Mouse (Mus musculus): Measurements from ENCODE around the gene Gm10282. TPM values are rescaled to one million over a fixed set of nuclear protein-coding genes. Genes with fewer than 3 reads are reported as not detected.

Gm10282 gene
- polyA plus RNA-seq, 1 experiment from 2014 or later = 23.1 TPM

GRCm38 (mm10) chr8:72320803-72321583, 15.9 kb upstream of the Gm10282 start:
- no peaks in the 10 kb centered on the region for H3K9me3 ChIP-seq (ENCODE audit: control insufficient read depth, low read length)
- WGBS = 55% methylated on average over 25 of the region's 25 CpGs
- DNase-seq (ENCODE audit: low spot score) = no peak

GRCm38 (mm10) chr8:72319921-72320802, 15.1 kb upstream of the Gm10282 start:
- DNase-seq (ENCODE audit: low spot score) = no peak
- H3K27ac ChIP-seq (replicated peaks; ENCODE audit: low read depth, low read length) = no peak overlapping the region
- H3K27me3 ChIP-seq (replicated peaks; ENCODE audit: control insufficient read depth, insufficient read depth, low read length) = peaks cover 38% of the 10 kb centered on the region

More at GRCm38 (mm10) chr8:72320803-72321583, 15.9 kb upstream of the Gm10282 start:
- H3K36me3 ChIP-seq (ENCODE audit: control insufficient read depth, insufficient read depth, low read length) = no peaks in the 10 kb centered on the region; the same call in 1 of the 2 replicates
- H3K27ac ChIP-seq (replicated peaks; ENCODE audit: low read depth, low read length) = no peak overlapping the region
- no peak for ATAC-seq (ENCODE audit: low read depth)
- peak overlapping the region; percentile 55 for H3K4me3 ChIP-seq (ENCODE audit: low read depth, low read length)
- peak overlapping the region; percentile 72 for H3K9ac ChIP-seq (ENCODE audit: low read depth, low read length)
- H3K4me1 ChIP-seq (ENCODE audit: control insufficient read depth, insufficient read depth, low read length) = no peaks in the 10 kb centered on the region
- H3K4me2 ChIP-seq (ENCODE audit: low read depth, low read length) = peak overlapping the region; percentile 86
- H3K27me3 ChIP-seq (replicated peaks; ENCODE audit: control insufficient read depth, insufficient read depth, low read length) = peaks cover 38% of the 10 kb centered on the region

GRCm38 (mm10) chr8:72319397-72319796, 14.3 kb upstream of the Gm10282 start:
- WGBS = 2% methylated on average over 24 of the region's 48 CpGs
- Histone ChIP-seq H3K4me1 (ENCODE audit: control insufficient read depth, insufficient read depth, low read length) (no peaks in the 10 kb centered on the region), H3K36me3 (ENCODE audit: control insufficient read depth, insufficient read depth, low read length) (no peaks in the 10 kb centered on the region; the same call in 1 of the 2 replicates), H3K27ac (replicated peaks; ENCODE audit: low read depth, low read length) (no peak overlapping the region; the same call in 1 of the 2 replicates), H3K9ac (ENCODE audit: low read depth, low read length) (peak overlapping the region; percentile 72), H3K4me3 (ENCODE audit: low read depth, low read length) (peak overlapping the region; percentile 55), H3K9me3 (ENCODE audit: control insufficient read depth, low read length) (no peaks in the 10 kb centered on the region), H3K27me3 (replicated peaks; ENCODE audit: control insufficient read depth, insufficient read depth, low read length) (peaks cover 38% of the 10 kb centered on the region), H3K4me2 (ENCODE audit: low read depth, low read length) (peak overlapping the region; percentile 86)
- DNase-seq (ENCODE audit: low spot score) (no peak), ATAC-seq (ENCODE audit: low read depth) (no peak)

More at GRCm38 (mm10) chr8:72319921-72320802, 15.1 kb upstream of the Gm10282 start:
- H3K36me3 ChIP-seq (ENCODE audit: control insufficient read depth, insufficient read depth, low read length) = no peaks in the 10 kb centered on the region; the same call in 1 of the 2 replicates
- H3K9ac ChIP-seq (ENCODE audit: low read depth, low read length) = peak overlapping the region; percentile 72
- H3K4me1 ChIP-seq (ENCODE audit: control insufficient read depth, insufficient read depth, low read length) = no peaks in the 10 kb centered on the region
- H3K9me3 ChIP-seq (ENCODE audit: control insufficient read depth, low read length) = no peaks in the 10 kb centered on the region
- WGBS = 18% methylated on average over 19 of the region's 55 CpGs
- no peak for ATAC-seq (ENCODE audit: low read depth)
- peak overlapping the region; percentile 55 for H3K4me3 ChIP-seq (ENCODE audit: low read depth, low read length)
- peak overlapping the region; percentile 86 for H3K4me2 ChIP-seq (ENCODE audit: low read depth, low read length)

- peak within 1 kb of the TSS; percentile 55 for H3K4me3 ChIP-seq (ENCODE audit: low read depth, low read length)
- DNase-seq (ENCODE audit: low spot score) (peak; percentile 96), ATAC-seq (ENCODE audit: low read depth) (peak; percentile 96)
- peak within 1 kb of the TSS; percentile 72 for H3K9ac ChIP-seq (ENCODE audit: low read depth, low read length)
- no peaks in the 10 kb centered on the region for H3K9me3 ChIP-seq (ENCODE audit: control insufficient read depth, low read length)
- H3K4me2 ChIP-seq (ENCODE audit: low read depth, low read length) = peak within 1 kb of the TSS; percentile 86
- H3K27me3 ChIP-seq (replicated peaks; ENCODE audit: control insufficient read depth, insufficient read depth, low read length) = peaks cover 38% of the 10 kb centered on the region
- H3K36me3 ChIP-seq (ENCODE audit: control insufficient read depth, insufficient read depth, low read length) = no peaks in the 10 kb centered on the region; the same call in 1 of the 2 replicates
- no peaks in the 10 kb centered on the region for H3K4me1 ChIP-seq (ENCODE audit: control insufficient read depth, insufficient read depth, low read length)
- under 1% methylated on average over 30 of the region's 46 CpGs for WGBS
- peak within 1 kb of the TSS; percentile 55 for H3K27ac ChIP-seq (replicated peaks; ENCODE audit: low read depth, low read length)
These were observed 13.8 kb upstream of the Gm10282 start, which contains the start of gene Klf2 for GRCm38 (mm10) chr8:72318801-72319322. Klf2 (plus strand) TSS chr8:72319033.

GRCm38 (mm10) chr8:72317741-72318301, 12.8 kb upstream of the Gm10282 start:
- no peak for ATAC-seq (ENCODE audit: low read depth)
- 43% methylated on average over 5 of the region's 5 CpGs for WGBS
- peaks cover 38% of the 10 kb centered on the region for H3K27me3 ChIP-seq (replicated peaks; ENCODE audit: control insufficient read depth, insufficient read depth, low read length)

GRCm38 (mm10) chr8:72316053-72316695, 11.1 kb upstream of the Gm10282 start:
- no peak for ATAC-seq (ENCODE audit: low read depth)
- Histone ChIP-seq H3K4me1 (ENCODE audit: control insufficient read depth, insufficient read depth, low read length) (no peaks in the 10 kb centered on the region), H3K9me3 (ENCODE audit: control insufficient read depth, low read length) (no peaks in the 10 kb centered on the region), H3K27me3 (replicated peaks; ENCODE audit: control insufficient read depth, insufficient read depth, low read length) (peaks cover 23% of the 10 kb centered on the region), H3K4me3 (ENCODE audit: low read depth, low read length) (no peak overlapping the region), H3K36me3 (ENCODE audit: control insufficient read depth, insufficient read depth, low read length) (no peaks in the 10 kb centered on the region; the same call in 1 of the 2 replicates), H3K4me2 (ENCODE audit: low read depth, low read length) (no peak overlapping the region), H3K27ac (replicated peaks; ENCODE audit: low read depth, low read length) (no peak overlapping the region), H3K9ac (ENCODE audit: low read depth, low read length) (no peak overlapping the region)
- WGBS = 36% methylated on average over 10 of the region's 10 CpGs
- DNase-seq (ENCODE audit: low spot score) = no peak

More at GRCm38 (mm10) chr8:72317741-72318301, 12.8 kb upstream of the Gm10282 start:
- no peak overlapping the region for H3K4me2 ChIP-seq (ENCODE audit: low read depth, low read length)
- no peak overlapping the region for H3K4me3 ChIP-seq (ENCODE audit: low read depth, low read length)
- H3K4me1 ChIP-seq (ENCODE audit: control insufficient read depth, insufficient read depth, low read length) = no peaks in the 10 kb centered on the region
- no peaks in the 10 kb centered on the region for H3K9me3 ChIP-seq (ENCODE audit: control insufficient read depth, low read length)
- no peak overlapping the region for H3K27ac ChIP-seq (replicated peaks; ENCODE audit: low read depth, low read length)
- DNase-seq (ENCODE audit: low spot score) = no peak
- H3K36me3 ChIP-seq (ENCODE audit: control insufficient read depth, insufficient read depth, low read length) = no peaks in the 10 kb centered on the region; the same call in 1 of the 2 replicates
- H3K9ac ChIP-seq (ENCODE audit: low read depth, low read length) = no peak overlapping the region

- H3K27ac ChIP-seq (replicated peaks; ENCODE audit: low read depth, low read length) = no peak overlapping the region
- H3K4me2 ChIP-seq (ENCODE audit: low read depth, low read length) = no peak overlapping the region
- 81% methylated on average over 3 of the region's 3 CpGs for WGBS
- H3K4me1 ChIP-seq (ENCODE audit: control insufficient read depth, insufficient read depth, low read length) = no peaks in the 10 kb centered on the region
- no peaks in the 10 kb centered on the region for H3K27me3 ChIP-seq (replicated peaks; ENCODE audit: control insufficient read depth, insufficient read depth, low read length)
- ATAC-seq (ENCODE audit: low read depth) = no peak
- no peak overlapping the region for H3K9ac ChIP-seq (ENCODE audit: low read depth, low read length)
- H3K9me3 ChIP-seq (ENCODE audit: control insufficient read depth, low read length) = no peaks in the 10 kb centered on the region
- no peak for DNase-seq (ENCODE audit: low spot score)
- no peak overlapping the region for H3K4me3 ChIP-seq (ENCODE audit: low read depth, low read length)
- H3K36me3 ChIP-seq (ENCODE audit: control insufficient read depth, insufficient read depth, low read length) = no peaks in the 10 kb centered on the region
These were observed 8.0 kb upstream of the Gm10282 start for GRCm38 (mm10) chr8:72312926-72313518.

Data from embryonic facial prominence, embryonic 14.5 days (tissue).